Mouse (Mus musculus): ENCODE data around the gene Osgin1.

DNA sequence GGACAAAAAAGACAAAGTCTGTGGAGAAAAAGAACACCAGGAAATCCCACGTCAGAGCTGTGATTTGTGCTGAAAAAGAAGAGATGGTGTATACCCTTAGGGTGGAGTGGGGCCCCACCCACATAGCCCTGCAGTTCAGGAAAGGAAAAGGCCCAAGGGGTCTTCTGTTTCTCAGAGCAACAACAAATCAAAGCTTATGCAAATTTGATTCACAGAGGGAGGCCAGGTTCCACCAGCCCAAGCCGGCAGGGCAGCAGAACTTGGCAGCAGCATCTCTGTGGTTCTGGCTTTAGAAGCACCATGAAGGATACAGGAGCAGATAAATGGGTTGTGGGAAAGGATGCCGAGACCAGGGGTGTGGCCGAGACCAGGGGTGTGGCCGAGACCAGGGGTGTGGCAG lies 44.8 kb downstream of the Osgin1 start:
- TF ChIP-seq CTCF (IDR thresholded peaks at IDR 0.05; ENCODE audit: low read depth, low read length) (no peak), POLR2A (IDR thresholded peaks at IDR 0.05; ENCODE audit: extremely low read depth, insufficient read depth, low read length) (no peak)
